Mouse (Mus musculus) E14TG2a.4 (cell line): ENCODE measurements at regions not wholly inside any gene's neighbourhood (a gene's known extent, or its start where the extent isn't known, plus 50 kb on each side); places are given as distances from the start of the nearest gene placed in this dataset.

Experiments
- CTCF ChIP-seq: conservative IDR thresholded peaks from 2 replicates; pipeline ENCODE4 v1.5.1; 2014; ENCODE audit warnings: low read length
- NANOG ChIP-seq: IDR thresholded peaks from 2 replicates; pipeline ENCODE4 v1.6.1; 2014; ENCODE audit warnings: borderline replicate concordance, low read length, mixed read lengths
- POU5F1 ChIP-seq: IDR thresholded peaks from 2 replicates; pipeline ENCODE4 v1.6.1; 2014; ENCODE audit warnings: low read length, borderline replicate concordance

- no peak for TF ChIP-seq CTCF
- TF ChIP-seq NANOG, result no peak
- TF ChIP-seq POU5F1, result no peak
These were observed 2678.7 kb upstream of the Gm7489 start for GRCm38 (mm10) chr15:51206050-51206449.
